Mouse (Mus musculus): ENCODE measurements at regions not wholly inside any gene's neighbourhood (a gene's known extent, or its start where the extent isn't known, plus 50 kb on each side); places are given as distances from the start of the nearest gene placed in this dataset.

DNA sequence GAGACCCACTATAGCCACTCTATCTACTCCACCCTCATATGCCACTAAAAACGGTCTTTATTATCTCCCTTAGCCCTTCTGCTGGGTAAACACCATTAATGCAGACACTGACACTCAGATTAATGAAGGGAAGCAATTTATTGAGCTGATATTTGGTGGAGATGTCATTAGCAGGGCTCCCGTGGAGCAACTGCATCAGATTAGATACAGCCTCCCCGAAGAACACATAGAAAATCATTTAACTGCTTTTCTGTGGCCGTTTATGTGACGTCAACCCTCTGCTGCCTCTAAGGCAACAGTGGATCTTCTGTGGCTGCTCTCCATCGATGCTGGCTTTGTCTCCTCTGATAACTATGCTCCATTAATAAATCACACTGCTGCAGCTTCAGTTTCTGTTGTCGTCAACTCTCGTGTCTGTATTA is 207.2 kb upstream of the Hnrnpa3 start:
- DNase-seq (ENCODE audit: low read depth, low spot score) = no peak

DNA sequence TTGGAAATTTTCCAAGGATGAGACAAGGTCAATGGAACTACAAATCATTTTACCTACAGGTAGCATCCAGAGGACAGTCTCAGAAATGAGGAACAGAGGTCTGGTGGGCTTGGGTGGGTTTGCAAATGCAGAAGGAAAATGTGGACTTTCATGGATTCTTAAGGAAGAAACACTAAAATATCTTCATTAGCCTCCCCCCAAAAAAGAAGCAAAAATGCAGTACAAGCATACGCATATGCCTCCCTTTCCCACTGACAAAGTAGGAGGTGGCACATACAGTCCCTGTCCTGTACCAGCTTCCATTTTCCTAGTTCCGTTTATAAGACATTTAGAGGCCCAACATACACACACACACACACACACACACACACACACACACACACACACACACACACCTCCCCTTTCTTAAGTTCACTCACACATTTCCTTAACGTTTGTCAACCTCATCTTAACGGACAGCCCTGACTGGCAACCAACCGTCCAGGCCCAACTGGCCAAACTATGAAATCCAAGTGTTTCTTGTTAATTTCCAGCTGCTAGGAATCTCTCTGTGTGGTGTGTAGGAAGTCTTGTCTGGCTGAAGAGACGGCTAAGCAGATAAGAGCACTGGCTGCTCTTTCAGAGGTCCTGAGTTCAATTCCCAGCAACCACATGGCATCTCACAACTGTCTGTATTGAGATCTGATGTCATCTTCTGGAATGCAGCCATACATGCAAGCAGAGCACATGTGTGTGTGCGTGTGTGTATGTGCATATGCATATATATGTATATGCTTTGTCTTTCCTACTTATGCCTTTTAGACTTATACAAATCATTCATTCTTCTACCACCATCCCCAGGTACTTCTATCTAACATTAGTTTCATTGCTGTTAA is 206.6 kb upstream of the Hnrnpa3 start:
- DNase-seq (ENCODE audit: low read depth, low spot score) = no peak

DNA sequence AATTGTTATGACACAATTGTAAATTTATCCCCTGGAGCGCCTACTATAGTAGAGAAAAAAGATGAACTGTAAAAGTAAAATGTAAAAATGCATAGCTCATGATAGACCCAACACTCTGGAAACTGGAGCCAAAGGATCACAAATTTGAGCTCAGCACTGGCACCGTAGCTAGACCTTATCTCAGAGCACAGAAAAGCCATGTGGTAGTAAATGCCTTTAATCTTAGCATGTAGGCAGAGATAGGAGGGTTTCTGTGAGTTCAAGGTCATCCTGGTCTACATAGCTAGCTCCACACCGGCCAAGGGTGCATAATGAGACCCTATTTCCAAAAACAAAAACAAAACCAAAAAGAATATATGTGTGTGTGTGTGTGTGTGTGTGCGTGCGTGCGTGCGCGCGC is 203.6 kb upstream of the Hnrnpa3 start:
- DNase-seq (ENCODE audit: low read depth, low spot score) = no peak

GRCm38 (mm10) chr2:75456272-75456671 is 202.8 kb upstream of the Hnrnpa3 start:
- no peak for DNase-seq (ENCODE audit: low read depth, low spot score)

- no peak for DNase-seq (ENCODE audit: low read depth, low spot score)
Observed at GRCm38 (mm10) chr2:75457423-75457822, 201.6 kb upstream of the Hnrnpa3 start.

GRCm38 (mm10) chr2:75458898-75459297 is 200.2 kb upstream of the Hnrnpa3 start:
- no peak for DNase-seq (ENCODE audit: low read depth, low spot score)

GRCm38 (mm10) chr2:75460419-75460818 is 198.6 kb upstream of the Hnrnpa3 start:
- DNase-seq (ENCODE audit: low read depth, low spot score) = no peak

DNA sequence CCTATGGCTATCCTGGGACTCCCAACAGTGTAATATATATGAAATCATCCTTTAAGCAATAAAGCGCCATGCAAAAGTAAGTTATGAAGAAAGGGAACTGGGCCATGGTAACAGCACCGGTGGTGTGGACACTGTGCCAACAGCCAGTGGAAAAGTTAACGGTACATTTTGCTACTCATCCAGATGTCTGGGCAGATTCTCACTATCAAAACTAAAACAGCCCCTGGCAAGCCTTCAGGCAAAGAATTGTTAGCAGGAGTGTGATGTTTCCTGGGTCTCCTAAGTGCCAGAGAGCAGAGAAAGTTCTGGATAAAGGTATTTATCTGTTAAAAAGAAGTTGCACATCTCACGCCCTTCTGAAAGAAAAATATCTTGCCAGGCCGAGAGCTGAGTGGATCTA is 198.0 kb upstream of the Hnrnpa3 start:
- no peak for DNase-seq (ENCODE audit: low read depth, low spot score)

GRCm38 (mm10) chr2:75461421-75461991 is 197.6 kb upstream of the Hnrnpa3 start:
- DNase-seq (ENCODE audit: low read depth, low spot score) = no peak

DNA sequence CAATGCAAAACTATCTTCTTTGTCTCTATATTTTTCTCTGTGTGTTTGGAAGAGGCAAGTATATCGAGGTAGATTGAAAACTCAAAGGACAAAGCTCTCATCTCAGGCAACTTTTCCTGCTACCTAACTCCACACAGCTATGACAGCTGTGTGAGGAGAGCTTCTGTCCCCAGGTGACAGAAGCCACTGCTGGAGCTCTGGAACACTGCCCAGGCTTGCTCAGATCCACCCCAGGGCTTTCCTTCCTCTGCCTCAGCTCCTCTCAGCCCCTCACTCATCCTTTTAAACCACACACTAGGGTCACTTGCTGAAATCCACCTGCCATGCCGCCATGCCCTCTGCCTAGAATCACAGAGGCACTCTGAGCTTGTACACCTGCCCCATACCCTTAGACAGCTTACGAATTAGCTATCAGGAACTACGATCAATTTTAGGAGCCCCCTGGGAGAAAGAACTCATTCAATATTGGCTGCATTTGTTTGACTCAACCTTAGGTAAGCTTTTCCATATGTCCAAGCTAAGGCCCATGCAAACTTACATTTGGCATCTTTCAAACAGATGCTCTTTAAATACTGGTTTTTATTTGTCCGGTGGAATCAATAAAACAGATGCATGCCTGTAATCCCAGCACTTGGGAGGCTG is 196.9 kb upstream of the Hnrnpa3 start:
- DNase-seq (ENCODE audit: low read depth, low spot score) = no peak

DNA sequence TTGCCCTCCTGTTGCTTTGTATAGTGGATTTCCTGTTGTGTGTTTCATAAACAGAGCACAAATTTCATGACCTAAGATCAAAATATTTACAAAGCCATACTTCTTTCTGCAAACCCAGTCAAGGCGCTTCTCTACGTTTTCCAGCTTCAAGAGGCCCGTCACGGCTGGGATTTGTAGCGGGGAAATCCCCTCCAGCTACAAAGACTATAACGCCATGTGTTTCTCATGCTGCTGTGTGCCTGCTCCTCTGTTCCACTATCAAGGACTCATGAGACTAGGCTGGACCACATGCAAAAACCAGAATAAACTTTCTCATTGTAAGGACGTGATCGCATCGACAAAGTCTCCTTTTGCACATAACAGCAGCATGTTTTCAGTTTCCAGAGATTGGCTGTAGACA is 196.0 kb upstream of the Hnrnpa3 start:
- no peak for DNase-seq (ENCODE audit: low read depth, low spot score)

GRCm38 (mm10) chr2:75464429-75464828 is 194.6 kb upstream of the Hnrnpa3 start:
- DNase-seq (ENCODE audit: low read depth, low spot score) = no peak

DNA sequence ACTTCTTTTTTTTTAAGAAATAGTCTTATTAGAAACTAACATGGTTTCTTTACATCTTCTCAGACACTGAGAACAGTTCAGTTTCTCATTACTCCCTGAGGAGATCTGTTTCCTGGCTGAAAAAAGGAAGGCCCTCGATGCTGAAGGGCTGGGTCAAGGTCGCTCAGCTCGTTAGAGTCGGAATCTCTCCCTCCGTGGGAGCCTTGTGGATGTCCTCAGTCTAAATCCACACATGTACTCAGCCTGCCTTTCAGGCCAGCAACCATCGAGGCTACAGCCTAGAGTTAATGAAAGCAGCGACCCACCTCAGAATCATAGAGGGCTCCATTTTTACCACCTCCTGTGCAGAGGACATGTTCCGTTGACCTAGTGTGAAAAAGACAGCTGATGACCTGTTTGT is 190.2 kb upstream of the Hnrnpa3 start:
- DNase-seq (ENCODE audit: low read depth, low spot score) = no peak

- DNase-seq (ENCODE audit: low read depth, low spot score) = no peak
Observed at GRCm38 (mm10) chr2:75469958-75470687, 188.9 kb upstream of the Hnrnpa3 start.

DNA sequence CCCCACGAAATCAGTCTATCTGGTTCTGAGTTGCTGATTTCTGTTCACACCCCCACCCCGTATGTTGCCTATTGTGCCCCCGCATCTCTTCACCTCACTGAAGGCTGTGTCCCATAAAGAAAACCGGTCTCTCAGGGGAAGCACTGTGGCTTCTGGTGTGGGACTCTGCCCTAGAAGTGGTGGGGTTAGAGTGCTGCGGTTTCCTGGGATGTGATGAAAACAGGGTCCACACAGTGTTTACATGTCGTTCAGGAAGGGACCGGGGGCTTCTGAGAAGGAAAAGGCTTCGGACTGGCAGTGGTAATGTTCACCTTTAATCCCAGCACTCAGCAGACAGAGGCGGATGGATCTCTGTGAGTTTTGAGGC is 188.4 kb upstream of the Hnrnpa3 start:
- DNase-seq (ENCODE audit: low read depth, low spot score) = no peak

- DNase-seq (ENCODE audit: low read depth, low spot score) = no peak
Observed at GRCm38 (mm10) chr2:75472489-75472888, 186.6 kb upstream of the Hnrnpa3 start.

DNA sequence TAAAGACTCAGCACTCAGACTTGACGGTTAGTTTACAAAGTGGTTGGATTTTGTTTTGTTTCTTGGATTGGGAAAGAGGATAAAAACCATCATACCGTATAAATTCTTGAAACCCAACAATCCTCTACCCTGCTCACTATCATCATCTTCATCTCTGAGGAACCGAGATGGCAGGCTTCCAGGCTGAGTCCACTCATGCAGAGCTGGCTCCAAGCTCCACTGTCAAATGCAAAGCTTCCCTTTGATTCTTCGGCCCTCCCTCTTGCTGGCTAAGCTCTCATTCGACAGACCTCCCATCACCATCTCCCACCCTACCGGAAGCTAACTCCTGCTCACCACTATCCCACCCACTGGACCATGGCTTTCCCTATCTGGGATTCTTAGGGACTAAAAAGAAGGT is 184.6 kb upstream of the Hnrnpa3 start:
- DNase-seq (ENCODE audit: low read depth, low spot score) = no peak

DNA sequence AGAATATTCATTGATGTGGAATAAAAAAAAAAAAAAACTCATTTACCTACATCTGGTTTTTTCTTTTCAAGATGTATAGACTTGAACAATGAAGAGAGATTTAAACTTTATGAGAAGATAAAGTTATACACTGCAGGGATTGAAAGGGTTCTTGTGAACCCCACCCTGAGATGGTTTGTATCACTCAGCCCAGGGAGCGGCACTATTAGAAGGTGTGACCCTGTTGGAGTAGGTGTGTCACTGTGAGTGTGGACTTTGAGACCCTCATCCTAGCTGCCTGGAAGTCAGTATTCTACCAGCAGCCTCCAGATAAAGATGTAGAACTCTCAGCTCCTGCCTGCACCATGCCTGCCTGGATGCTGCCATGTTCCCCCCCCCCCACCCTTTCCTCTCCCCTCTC is 182.7 kb upstream of the Hnrnpa3 start:
- no peak for DNase-seq (ENCODE audit: low read depth, low spot score)

DNA sequence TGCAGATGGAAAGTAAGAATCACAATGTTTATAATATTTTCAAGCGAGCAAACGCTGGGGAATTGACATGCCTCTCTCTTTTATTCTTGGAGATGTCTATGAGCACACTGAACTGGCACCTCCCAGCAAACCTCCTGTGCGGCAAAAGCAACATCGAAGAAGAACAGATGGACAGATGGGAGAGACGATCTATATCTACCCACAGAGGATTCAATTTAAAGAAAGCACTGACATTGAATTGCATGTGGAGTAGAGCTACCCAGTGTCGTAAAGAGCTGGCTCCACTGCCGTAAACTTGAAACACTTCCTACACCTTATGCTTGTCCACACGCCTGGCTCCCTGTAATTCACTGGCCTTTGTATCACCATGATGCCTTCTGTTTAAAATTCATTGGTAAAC is 182.0 kb upstream of the Hnrnpa3 start:
- no peak for DNase-seq (ENCODE audit: low read depth, low spot score)

- no peak for DNase-seq (ENCODE audit: low read depth, low spot score)
Observed at GRCm38 (mm10) chr2:75479546-75479945, 179.5 kb upstream of the Hnrnpa3 start.

DNA sequence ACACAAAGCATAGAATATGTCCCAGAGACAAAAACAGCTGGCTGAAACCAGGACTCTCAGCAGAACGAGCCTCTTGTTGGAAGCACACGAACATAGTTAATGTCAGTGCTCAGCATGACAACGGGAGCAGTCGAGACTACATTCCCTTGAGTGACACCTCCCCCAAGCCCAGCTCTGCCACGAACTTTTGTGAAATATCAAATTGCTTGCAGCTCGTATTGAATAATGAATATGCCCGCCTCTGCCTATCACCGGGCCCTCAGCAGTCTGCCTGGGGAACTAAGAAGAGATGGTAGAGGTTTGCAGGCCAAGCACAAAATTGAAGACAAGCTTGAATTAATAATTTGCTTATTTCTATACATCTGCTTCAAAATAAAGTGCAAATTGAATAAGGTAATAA is 177.2 kb upstream of the Hnrnpa3 start:
- no peak for DNase-seq (ENCODE audit: low read depth, low spot score)

GRCm38 (mm10) chr2:75482484-75482883 is 176.6 kb upstream of the Hnrnpa3 start:
- no peak for DNase-seq (ENCODE audit: low read depth, low spot score)
